Mouse (Mus musculus) ES-Bruce4 (cell line): ENCODE data around the gene Lrmda.

Experiments
- CTCF ChIP-seq: IDR thresholded peaks from one replicate; pipeline ENCODE4 v1.8.1; 2011; ENCODE audit warnings: low read depth, low read length
- EP300 ChIP-seq: IDR thresholded peaks from 2 replicates; pipeline ENCODE4 v1.6.1; 2011; ENCODE audit warnings: low read depth, low read length; ENCODE audit not compliant: insufficient read depth

DNA sequence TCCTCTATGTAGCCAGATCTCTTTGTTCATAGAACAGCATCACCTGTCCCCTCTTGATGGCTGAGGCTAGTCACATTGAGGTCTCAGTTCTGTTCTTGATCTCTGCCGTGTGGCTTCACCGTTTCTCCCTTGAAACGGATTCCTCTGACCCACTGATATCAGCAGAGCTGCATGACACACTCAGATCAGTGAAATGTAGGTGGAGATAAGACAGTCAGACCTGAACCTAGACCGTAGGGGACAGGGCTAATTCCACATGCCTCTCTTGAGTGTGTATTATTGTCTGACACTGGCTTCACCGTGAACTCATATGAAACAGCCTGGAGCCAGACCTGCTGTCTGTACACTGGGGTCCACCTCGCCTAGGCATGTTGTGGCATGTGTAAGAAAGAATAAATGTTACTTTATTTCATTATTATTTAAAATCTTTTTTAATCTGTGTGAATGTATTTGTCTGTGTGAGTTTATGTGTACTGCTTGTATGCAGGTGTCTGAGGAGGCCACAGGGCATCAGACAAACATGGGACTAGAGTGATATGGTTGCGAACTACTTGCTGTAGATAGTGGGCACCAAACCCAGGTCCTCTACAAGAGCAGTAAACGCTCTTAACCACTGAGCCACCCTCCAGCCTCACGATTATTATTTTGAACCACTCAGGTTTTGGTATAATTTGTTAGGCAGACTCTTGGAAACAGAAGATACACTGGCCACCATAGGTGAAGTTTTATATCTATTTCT, 42.8 kb downstream of the Lrmda start:
- TF ChIP-seq EP300 (no peak), CTCF (no peak)
